ENCODE assay signal across 23 mouse cellular contexts in the genomic region with DNA sequence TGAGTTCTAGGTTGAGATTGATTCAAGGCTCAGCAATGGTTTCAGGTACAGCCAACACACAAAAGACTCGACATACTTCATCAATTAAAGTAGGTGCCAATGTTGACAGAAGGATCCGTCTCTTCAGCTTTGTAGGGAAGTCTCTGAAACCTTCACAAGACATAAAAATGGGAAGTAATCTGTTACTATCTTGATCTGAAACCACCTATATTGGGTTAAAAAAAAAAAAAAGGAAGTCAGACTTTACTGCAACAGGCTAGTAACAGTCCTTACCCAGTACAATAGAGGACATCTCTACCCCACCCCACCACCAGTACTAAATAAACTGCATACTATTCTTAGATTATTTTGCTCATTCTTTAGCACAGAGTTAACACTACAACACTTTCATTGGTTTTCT.
"Had no signal": no experiment of that assay in that cellular context is flagged by ENCODE, and none has a peak within 500 bp of the region (broad histone marks: within the 10 kb centered on the region; RNA-seq: fewer than 3 reads in every experiment).

No protein-coding gene starts in this region.

- H3K4me1 ChIP-seq: embryonic facial prominence, embryonic 10.5 days; embryonic facial prominence, embryonic 12.5 days; embryonic facial prominence, embryonic 13.5 days; embryonic facial prominence, embryonic 15.5 days; forebrain, embryonic 10.5 days; forebrain, embryonic 12.5 days; forebrain, embryonic 13.5 days; forebrain, embryonic 15.5 days; heart, embryonic 10.5 days had no signal

- DNase-seq: cerebellum, postnatal 10 days; cerebellum, postnatal 14 days; cerebellum, postnatal 25 days; cerebellum, postnatal 36 days; embryo, embryonic 11 days; forebrain, postnatal 0 days; gastrocnemius, postnatal 10 days; gastrocnemius, postnatal 14 days; gastrocnemius, postnatal 25 days; gastrocnemius, postnatal 36 days; heart, adult 11 months; heart, adult 18-20 months; heart, adult 2 months had no signal

- H3K27me3 ChIP-seq: embryonic facial prominence, embryonic 12.5 days; embryonic facial prominence, embryonic 13.5 days; embryonic facial prominence, embryonic 15.5 days; forebrain, embryonic 12.5 days; forebrain, embryonic 13.5 days; forebrain, embryonic 15.5 days had no signal

- H3K4me3 ChIP-seq: embryonic facial prominence, embryonic 10.5 days; embryonic facial prominence, embryonic 12.5 days; embryonic facial prominence, embryonic 13.5 days; embryonic facial prominence, embryonic 15.5 days; erythroblast, embryonic 14.5 days; forebrain, embryonic 10.5 days; forebrain, embryonic 12.5 days; forebrain, embryonic 13.5 days; forebrain, embryonic 15.5 days; heart, adult 2 months; heart, embryonic 10.5 days had no signal

- H3K27ac ChIP-seq: embryonic facial prominence, embryonic 10.5 days; embryonic facial prominence, embryonic 12.5 days; embryonic facial prominence, embryonic 13.5 days; embryonic facial prominence, embryonic 15.5 days; forebrain, embryonic 10.5 days; forebrain, embryonic 12.5 days; forebrain, embryonic 13.5 days; forebrain, embryonic 15.5 days; heart, adult 2 months; heart, embryonic 10.5 days had no signal

- H3K9ac ChIP-seq: embryonic facial prominence, embryonic 12.5 days; embryonic facial prominence, embryonic 13.5 days; embryonic facial prominence, embryonic 15.5 days; forebrain, embryonic 12.5 days; forebrain, embryonic 13.5 days; forebrain, embryonic 15.5 days; forebrain, postnatal 0 days had no signal

- H3K9me3 ChIP-seq: embryonic facial prominence, embryonic 10.5 days; embryonic facial prominence, embryonic 12.5 days; embryonic facial prominence, embryonic 13.5 days; embryonic facial prominence, embryonic 15.5 days; forebrain, embryonic 10.5 days; forebrain, embryonic 12.5 days; forebrain, embryonic 13.5 days; forebrain, embryonic 15.5 days had no signal

- H3K36me3 ChIP-seq: embryonic facial prominence, embryonic 10.5 days; embryonic facial prominence, embryonic 12.5 days; embryonic facial prominence, embryonic 13.5 days; embryonic facial prominence, embryonic 15.5 days; forebrain, embryonic 10.5 days; forebrain, embryonic 12.5 days; forebrain, embryonic 15.5 days; heart, embryonic 10.5 days had no signal
